Comparison of ENCODE assay signal across 35 mouse cellular contexts in the genomic region with DNA sequence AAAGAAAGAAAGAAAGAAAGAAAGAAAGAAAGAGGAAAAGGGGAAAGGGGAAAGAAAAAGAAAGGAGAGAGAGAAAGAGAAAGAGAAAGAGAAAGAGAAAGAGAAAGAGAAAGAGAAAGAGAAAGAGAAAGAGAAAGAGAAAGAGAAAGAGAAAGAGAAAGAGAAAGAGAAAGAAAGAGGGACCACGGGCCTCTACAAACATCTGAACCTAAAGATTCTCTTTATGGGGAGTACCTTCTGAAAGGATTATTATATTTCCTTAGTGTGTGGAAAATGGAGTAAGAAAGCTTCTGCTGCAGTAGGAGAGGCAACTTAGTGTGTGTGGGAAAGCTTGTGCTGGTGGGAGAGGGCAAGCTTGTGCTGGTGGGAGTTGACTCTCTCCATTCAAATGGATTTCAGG.
"Had no signal": no experiment of that assay in that cellular context is flagged by ENCODE, and none has a peak within 500 bp of the region (broad histone marks: within the 10 kb centered on the region; RNA-seq: fewer than 3 reads in every experiment).

No protein-coding gene starts in this region.

- H3K27ac ChIP-seq: heart, embryonic 10.5 days; heart, embryonic 13.5 days; heart, embryonic 15.5 days; hindbrain, embryonic 10.5 days; hindbrain, embryonic 12.5 days; hindbrain, embryonic 13.5 days; hindbrain, embryonic 14.5 days; hindbrain, embryonic 15.5 days; hindbrain, postnatal 0 days; intestine, embryonic 15.5 days; kidney, embryonic 15.5 days; kidney, postnatal 0 days; layer of hippocampus, adult 2 months had no signal

- H3K4me1 ChIP-seq: heart, embryonic 12.5 days; heart, embryonic 15.5 days; hindbrain, embryonic 10.5 days; hindbrain, embryonic 12.5 days; hindbrain, embryonic 13.5 days; hindbrain, embryonic 15.5 days; intestine, embryonic 15.5 days; kidney, embryonic 15.5 days had no signal

- H3K36me3 ChIP-seq: heart, embryonic 10.5 days; heart, embryonic 12.5 days; heart, embryonic 13.5 days; heart, embryonic 15.5 days; hindbrain, embryonic 10.5 days; hindbrain, embryonic 12.5 days; hindbrain, embryonic 13.5 days; hindbrain, embryonic 15.5 days; intestine, embryonic 15.5 days; kidney, embryonic 15.5 days had no signal

- DNase-seq: heart, postnatal 10 days; heart, postnatal 14 days; heart, postnatal 36 days; heart, postnatal 4 days; kidney, adult 11 months; kidney, adult 18-20 months; kidney, adult 2 months; kidney, adult 8-10 months; kidney, adult 9 months; kidney, postnatal 10 days; kidney, postnatal 14 days; kidney, postnatal 25 days; kidney, postnatal 36 days; kidney, postnatal 4 days; layer of hippocampus, adult 9-11 months; layer of hippocampus, postnatal 36 days had no signal

- H3K27me3 ChIP-seq: heart, embryonic 12.5 days; heart, embryonic 13.5 days; heart, embryonic 15.5 days; hindbrain, embryonic 12.5 days; hindbrain, embryonic 13.5 days; hindbrain, embryonic 15.5 days; intestine, embryonic 15.5 days; kidney, embryonic 15.5 days had no signal

- H3K4me3 ChIP-seq: heart, embryonic 10.5 days; heart, embryonic 12.5 days; heart, embryonic 13.5 days; heart, embryonic 15.5 days; hindbrain, embryonic 10.5 days; hindbrain, embryonic 12.5 days; hindbrain, embryonic 13.5 days; hindbrain, embryonic 15.5 days; intestine, embryonic 15.5 days; kidney, embryonic 15.5 days; layer of hippocampus, adult 2 months had no signal

- H3K4me2 ChIP-seq: heart, embryonic 11.5 days; heart, embryonic 12.5 days; heart, embryonic 13.5 days; heart, embryonic 15.5 days; hindbrain, embryonic 12.5 days; hindbrain, embryonic 13.5 days; hindbrain, embryonic 14.5 days; hindbrain, embryonic 15.5 days; intestine, embryonic 15.5 days; kidney, embryonic 15.5 days had no signal

- ATAC-seq: hindbrain, embryonic 16.5 days; hindbrain, postnatal 0 days; inflammation-experienced regulatory T-cells, adult 6 months; intestine, embryonic 15.5 days; intestine, embryonic 16.5 days; intestine, postnatal 0 days had no signal

- H3K9me3 ChIP-seq: heart, embryonic 10.5 days; heart, embryonic 12.5 days; heart, embryonic 13.5 days; heart, embryonic 15.5 days; hindbrain, embryonic 10.5 days; hindbrain, embryonic 12.5 days; hindbrain, embryonic 13.5 days; hindbrain, embryonic 15.5 days; intestine, embryonic 15.5 days; kidney, embryonic 15.5 days had no signal

- H3K9ac ChIP-seq: heart, embryonic 12.5 days; heart, embryonic 13.5 days; heart, embryonic 15.5 days; hindbrain, embryonic 12.5 days; hindbrain, embryonic 13.5 days; hindbrain, embryonic 14.5 days; hindbrain, embryonic 15.5 days; intestine, embryonic 15.5 days; kidney, embryonic 15.5 days had no signal
